Comparison of ENCODE assay signal across 8 mouse cellular contexts in the genomic region with DNA sequence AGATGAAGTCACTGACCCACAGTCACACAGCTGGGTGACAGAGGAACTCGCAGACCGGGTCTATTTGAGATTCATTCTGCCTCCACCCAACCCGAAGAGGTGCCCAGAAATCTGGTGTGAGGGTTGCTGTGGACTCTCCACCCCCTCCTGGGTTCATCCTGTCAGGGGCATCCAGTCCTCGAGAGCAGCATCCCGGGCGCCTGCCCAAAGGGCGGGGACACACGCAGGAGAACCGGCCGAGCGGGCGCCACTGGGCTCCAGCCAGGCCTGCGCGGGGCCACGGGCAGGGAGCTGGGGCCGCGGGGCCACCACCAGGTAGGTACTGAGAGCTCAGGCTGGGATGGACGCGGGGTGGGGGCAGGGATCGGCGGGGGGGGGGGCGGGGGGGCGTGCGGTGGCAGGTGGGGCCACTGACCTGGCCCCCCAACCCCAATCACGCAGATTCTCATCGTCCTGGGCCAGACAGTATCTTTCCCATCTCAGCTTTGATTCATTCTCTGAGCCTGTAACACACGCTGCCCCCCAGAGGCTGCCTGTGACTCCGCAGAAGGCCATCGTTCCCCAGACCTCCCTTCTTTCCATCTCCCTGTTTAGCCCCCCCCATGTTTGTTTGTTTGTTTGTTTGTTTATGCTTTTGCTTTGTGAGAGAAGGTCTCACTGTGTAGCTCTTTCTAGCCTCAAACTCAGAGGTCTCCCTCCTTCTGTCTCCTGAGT. TPM values are rescaled to one million over a fixed set of nuclear protein-coding genes. Genes with fewer than 3 reads are reported as not detected.
DNase-seq lines count a peak whose midpoint lies in the region; ATAC-seq and TF ChIP-seq lines count a peak whose summit lies in the region.

A gene (plus strand): TSS at position 187 of the 714 bp plus-strand sequence.

- peak; percentile 27 for TF ChIP-seq RAD21 in CH12.LX (IDR thresholded peaks at IDR 0.05; ENCODE audit: low read depth, low read length)

- no peak for DNase-seq in heart, embryonic 10.5 days (ENCODE audit: low spot score)
- no peak for DNase-seq in heart, postnatal 10 days
- peak; percentile 27 for DNase-seq in CH12.LX (ENCODE audit: extremely low read depth)
- DNase-seq in embryo, embryonic 10.5 days (ENCODE audit: low spot score) = peak; percentile 65
- no peak for DNase-seq in ovary, postnatal 36 days (ENCODE audit: low spot score)

- peak; percentile 36; the same call in 1 of the 2 replicates for ATAC-seq in intestine, embryonic 15.5 days
- ATAC-seq in midbrain, embryonic 16.5 days = no peak
- no peak for ATAC-seq in megakaryocyte-erythroid progenitor cell, adult 5-6 weeks (replicated peaks; ENCODE audit: low FRiP score, low TSS enrichment, poor library complexity, severe bottlenecking)

- peak within 1 kb of the TSS; percentile 46 for H3K4me2 ChIP-seq in CH12.LX (ENCODE audit: insufficient read depth, low read depth, poor library complexity, severe bottlenecking)
- peak within 1 kb of the TSS; percentile 51 for H3K4me2 ChIP-seq in intestine, embryonic 15.5 days (replicated peaks)
- peak within 1 kb of the TSS; percentile 58 for H3K4me2 ChIP-seq in midbrain, embryonic 16.5 days (ENCODE audit: low read length)

- no peaks in the 10 kb centered on the region for H3K79me2 ChIP-seq in CH12.LX (replicated peaks; ENCODE audit: control insufficient read depth, extremely low read depth, insufficient read depth, poor library complexity, severe bottlenecking)

- 0 out of 2 replicates have a peak within 1 kb of the TSS, but pooled peaks have one; percentile 8 for H3K9ac ChIP-seq in CH12.LX (ENCODE audit: insufficient read depth, low read depth)
- peak within 1 kb of the TSS; percentile 3; the same call in 1 of the 2 replicates for H3K9ac ChIP-seq in intestine, embryonic 15.5 days
- H3K9ac ChIP-seq in midbrain, embryonic 16.5 days (ENCODE audit: low read depth, low read length) = peak within 1 kb of the TSS; percentile 65

- peak within 1 kb of the TSS; percentile 48 for H3K4me3 ChIP-seq in heart, embryonic 10.5 days
- H3K4me3 ChIP-seq in CH12.LX (replicated peaks in 1 of 3; ENCODE audit: low read depth in 2 of 3, low read length in 2 of 3, poor library complexity in 1 of 3) = peak within 1 kb of the TSS in 1 of 3 experiments; percentile 48
- peak within 1 kb of the TSS; percentile 17; the same call in 1 of the 2 replicates for H3K4me3 ChIP-seq in intestine, embryonic 15.5 days (replicated peaks)
- H3K4me3 ChIP-seq in midbrain, embryonic 16.5 days (ENCODE audit: low read depth, low read length) = peak within 1 kb of the TSS; percentile 23

- 5% methylated on average over 26 of the region's 29 CpGs for WGBS in heart, embryonic 10.5 days
- WGBS in intestine, embryonic 15.5 days = 4% methylated on average over 24 of the region's 29 CpGs
- WGBS in midbrain, embryonic 16.5 days = 3% methylated on average over 20 of the region's 29 CpGs

- intact Hi-C loops in heart, postnatal 10 days (cut with DNase I) = no loop called here

- in situ Hi-C loops in CH12.LX (cut with MboI; ENCODE audit: low pct_ligation_motif_present, low pct_unique_long_range_greater_than_20kb, low sequenced_read_pairs) = no loop called here

- TF ChIP-seq CTCF in CH12.LX (conservative IDR thresholded peaks at IDR 0.05 in 1 of 2, IDR thresholded peaks at IDR 0.05 in 1 of 2; ENCODE audit: low read depth in 2 of 2, low read length in 2 of 2) = peak in 1 of 2 experiments; percentile 65; a peak in 2 of 4 replicates

- no peaks in the 10 kb centered on the region; the same call in 1 of the 2 replicates for H3K9me3 ChIP-seq in heart, embryonic 10.5 days
- H3K9me3 ChIP-seq in CH12.LX (replicated peaks; ENCODE audit: low read length) = peaks cover under 1% of the 10 kb centered on the region
- no peaks in the 10 kb centered on the region for H3K9me3 ChIP-seq in intestine, embryonic 15.5 days
- H3K9me3 ChIP-seq in midbrain, embryonic 16.5 days (replicated peaks; ENCODE audit: control insufficient read depth, low read length, poor library complexity, severe bottlenecking) = no peaks in the 10 kb centered on the region

- no peaks in the 10 kb centered on the region for H3K36me3 ChIP-seq in heart, embryonic 10.5 days
- H3K36me3 ChIP-seq in CH12.LX (replicated peaks in 1 of 2; ENCODE audit: control insufficient read depth in 1 of 2, insufficient read depth in 1 of 2, low read length in 1 of 2) = peaks cover under 1 to 44% of the 10 kb centered on the region in 2 experiments
- H3K36me3 ChIP-seq in intestine, embryonic 15.5 days = no peaks in the 10 kb centered on the region
- no peaks in the 10 kb centered on the region for H3K36me3 ChIP-seq in midbrain, embryonic 16.5 days (ENCODE audit: control insufficient read depth, insufficient read depth, low read length)

- H3K27me3 ChIP-seq in heart, embryonic 10.5 days (ENCODE audit: insufficient read depth, poor library complexity, severe bottlenecking) = peaks cover 74% of the 10 kb centered on the region
- no peaks in the 10 kb centered on the region for H3K27me3 ChIP-seq in CH12.LX (replicated peaks)
- peaks cover 56% of the 10 kb centered on the region for H3K27me3 ChIP-seq in intestine, embryonic 15.5 days (replicated peaks)
- H3K27me3 ChIP-seq in midbrain, embryonic 16.5 days (ENCODE audit: control insufficient read depth, insufficient read depth, low read depth, low read length) = peaks cover 40% of the 10 kb centered on the region

- no peak for TF ChIP-seq POLR2A in CH12.LX (IDR thresholded peaks at IDR 0.05; ENCODE audit: low read depth, low read length)

- dilution Hi-C loops in CH12.LX (cut with MboI; ENCODE audit: extremely low pct_ligation_motif_present, extremely low pct_unique_long_range_greater_than_20kb, low sequenced_read_pairs) = no loop called here

- H3K4me1 ChIP-seq in heart, embryonic 10.5 days = peaks cover 24% of the 10 kb centered on the region
- H3K4me1 ChIP-seq in CH12.LX (ENCODE audit: control insufficient read depth in 1 of 2, insufficient read depth in 2 of 2) = peaks cover 21 to 64% of the 10 kb centered on the region in 2 experiments
- peaks cover 11% of the 10 kb centered on the region for H3K4me1 ChIP-seq in intestine, embryonic 15.5 days (replicated peaks)
- H3K4me1 ChIP-seq in midbrain, embryonic 16.5 days (ENCODE audit: control insufficient read depth, insufficient read depth, low read length) = peaks cover 11% of the 10 kb centered on the region

- H3K27ac ChIP-seq in heart, embryonic 10.5 days = no peak within 1 kb of the TSS; the same call in 1 of the 2 replicates
- no peak within 1 kb of the TSS for H3K27ac ChIP-seq in CH12.LX (ENCODE audit: insufficient read depth, low read depth)
- H3K27ac ChIP-seq in intestine, embryonic 15.5 days = no peak within 1 kb of the TSS
- H3K27ac ChIP-seq in midbrain, embryonic 16.5 days (ENCODE audit: low read length) = no peak within 1 kb of the TSS

- TF ChIP-seq EP300 in CH12.LX (IDR thresholded peaks at IDR 0.05; ENCODE audit: low read length) = no peak

TF ChIP-seq in CH12.LX, 34 proteins besides CTCF, POLR2A, EP300 and RAD21:
- TF ChIP-seq UBTF (IDR thresholded peaks at IDR 0.05; ENCODE audit: low read depth, low read length) = 0 out of 2 replicates have a peak, but pooled peaks have one; percentile 27
- peak; percentile 46 for TF ChIP-seq SMC3 (IDR thresholded peaks at IDR 0.05; ENCODE audit: low read depth, low read length)
- TF ChIP-seq SIN3A (IDR thresholded peaks at IDR 0.05; ENCODE audit: low read length) = 0 out of 2 replicates have a peak, but pooled peaks have one; percentile 15
- no peak for TF ChIP-seq POLR2AphosphoS2 (IDR thresholded peaks at IDR 0.05; ENCODE audit: low read depth, low read length)
- TF ChIP-seq TCF12 (IDR thresholded peaks at IDR 0.05; ENCODE audit: low read depth, low read length) = no peak
TF ChIP-seq in CH12.LX: peak in this region for 3.

RNA-seq across cellular contexts. Expression of the gene that starts here (rescaled TPM):
- polyA plus RNA-seq in heart, embryonic 10.5 days (2016; fragmentation: Nextera tagmentation; extraction: Ambion mirVana) = 0.09 and 0.14 TPM in 2 replicates
- not detected for total RNA-seq in heart, postnatal 10 days (2021)
- total RNA-seq in CH12.LX (2012; rRNA removed) (0.92 and 1.9 TPM in 2 replicates), CH12.LX (2014; rRNA removed) (0.59 and 1.1 TPM in 2 replicates)
- polyA plus RNA-seq in CH12.LX (2012; ENCODE audit: insufficient read length, low read depth) = 2.1 and 2.3 TPM in 2 replicates
- polyA plus RNA-seq in intestine, embryonic 15.5 days (2015; fragmentation: Nextera tagmentation; extraction: Ambion mirVana) = 0.10 and 0.11 TPM in 2 replicates
- 0.88 and 0.92 TPM in 2 replicates for polyA plus RNA-seq in midbrain, embryonic 16.5 days (2015; fragmentation: Nextera tagmentation; extraction: Ambion mirVana)
- 0.20 TPM in 1 of 2 replicates, not detected in the other for total RNA-seq in megakaryocyte-erythroid progenitor cell, adult 5-6 weeks (2014; fragmentation: Nextera tagmentation)
- total RNA-seq in megakaryocyte-erythroid progenitor cell, adult 5-6 weeks (2017) = not detected in 2 replicates

Comparison
In these comparisons a context has a peak if more than half of its experiments do, and no peak if none do; other contexts are left out.
1. Peak in ATAC-seq, H3K4me3 ChIP-seq, H3K9ac ChIP-seq and H3K4me2 ChIP-seq in intestine, embryonic 15.5 days; RNA of the gene not detected or under 1 TPM.
2. DNase-seq: peak in CH12.LX (single experiment) and embryo, embryonic 10.5 days (single experiment); none in heart, embryonic 10.5 days (single experiment), heart, postnatal 10 days (0 of 2) and ovary, postnatal 36 days (single experiment).
3. H3K9ac ChIP-seq: peak in every context shown above with its lines; median percentile 65 in midbrain, embryonic 16.5 days; 8 in CH12.LX; 3 in intestine, embryonic 15.5 days.
4. Peak in every context shown above with its lines, with median percentiles within 50 percentile points of each other: H3K4me2 ChIP-seq.